Mouse (Mus musculus): Measurements from ENCODE around the gene Hoga1. TPM values are rescaled to one million over a fixed set of nuclear protein-coding genes. Genes with fewer than 3 reads are reported as not detected.

Gene Hoga1
- total RNA-seq (2014; rRNA removed) (3.3 and 3.6 TPM in 2 replicates), polyA plus RNA-seq (2015; fragmentation: Nextera tagmentation; extraction: Ambion mirVana) (2.8 and 3.5 TPM in 2 replicates)

DNA sequence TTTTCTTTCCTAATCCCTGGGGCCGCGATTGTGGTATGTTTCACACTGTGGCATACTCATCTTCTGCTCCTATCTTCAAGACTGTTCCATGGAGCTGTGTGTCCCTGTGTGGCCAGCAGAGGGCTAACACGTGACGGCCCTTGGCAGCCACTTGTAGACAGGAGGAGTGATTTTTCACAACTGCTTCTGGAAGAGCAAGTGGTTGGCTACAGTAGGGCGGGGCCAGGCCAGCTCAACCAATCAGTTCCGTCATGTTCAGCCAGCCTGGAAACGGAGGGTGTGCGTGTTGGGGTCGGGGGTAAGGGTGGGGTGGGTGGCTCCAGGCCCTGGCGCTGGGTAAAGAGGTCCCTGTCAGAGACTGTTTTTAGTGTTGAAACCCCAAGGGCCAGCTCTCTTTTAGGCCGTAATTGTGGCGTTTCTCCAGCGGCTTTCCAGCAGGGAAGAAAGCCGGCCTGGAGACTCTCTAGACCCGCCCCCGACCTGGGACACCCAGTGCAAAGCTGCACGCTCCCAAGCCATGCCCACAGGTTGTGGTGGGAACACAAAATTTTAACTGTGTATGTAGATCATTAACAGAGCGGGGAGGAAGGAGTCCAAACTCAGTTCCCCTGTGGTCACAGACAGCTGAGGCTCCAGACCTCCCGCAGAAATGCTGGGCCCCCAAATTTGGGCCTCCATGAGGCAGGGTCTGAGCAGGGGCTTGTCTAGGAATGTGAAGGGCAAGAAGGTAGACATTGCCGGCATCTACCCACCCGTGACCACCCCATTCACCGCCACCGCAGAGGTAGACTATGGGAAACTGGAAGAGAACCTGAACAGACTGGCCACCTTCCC, at the start of gene Hoga1:
Gene Hoga1, plus strand, starts transcription at position 342 of the 834 bp plus-strand sequence.
- no peaks in the 10 kb centered on the region for H3K36me3 ChIP-seq (ENCODE audit: insufficient read depth)
- peak; percentile 94 for ATAC-seq
- no peak within 1 kb of the TSS; the same call in 1 of the 2 replicates for H3K9ac ChIP-seq
- peak; percentile 77 for TF ChIP-seq CTCF (IDR thresholded peaks at IDR 0.05; ENCODE audit: low read depth)
- H3K4me3 ChIP-seq (ENCODE audit: low read depth, low read length): peak within 1 kb of the TSS; percentile 12; the same call in 1 of the 2 replicates
- H3K4me1 ChIP-seq (ENCODE audit: insufficient read depth): no peaks in the 10 kb centered on the region
- H3K27me3 ChIP-seq (ENCODE audit: insufficient read depth, low read length): no peaks in the 10 kb centered on the region
- H3K9me3 ChIP-seq (ENCODE audit: low read length): no peaks in the 10 kb centered on the region
- WGBS: 24% methylated on average over 23 of the region's 23 CpGs
- peak; percentile 64 for DNase-seq
- H3K27ac ChIP-seq (ENCODE audit: low read depth, low read length): no peak within 1 kb of the TSS
- peak within 1 kb of the TSS; percentile 41 for H3K4me2 ChIP-seq (ENCODE audit: low read depth)

- H3K4me2 ChIP-seq (ENCODE audit: low read depth): no peak overlapping the region
- no peaks in the 10 kb centered on the region for H3K27me3 ChIP-seq (ENCODE audit: insufficient read depth, low read length)
- WGBS: 93% methylated on average over 10 of the region's 10 CpGs
- H3K9ac ChIP-seq: no peak overlapping the region
- no peak overlapping the region for H3K27ac ChIP-seq (ENCODE audit: low read depth, low read length)
- H3K36me3 ChIP-seq (ENCODE audit: insufficient read depth): no peaks in the 10 kb centered on the region
- no peak for DNase-seq
- no peak for ATAC-seq
- no peak overlapping the region for H3K4me3 ChIP-seq (ENCODE audit: low read depth, low read length)
- H3K4me1 ChIP-seq (ENCODE audit: insufficient read depth): no peaks in the 10 kb centered on the region
- no peaks in the 10 kb centered on the region for H3K9me3 ChIP-seq (ENCODE audit: low read length)
- no peak for TF ChIP-seq CTCF (IDR thresholded peaks at IDR 0.05; ENCODE audit: low read depth)
Measured at GRCm38 (mm10) chr19:41997090-41997489, 48.3 kb upstream of the Hoga1 start.

GRCm38 (mm10) chr19:41998770-41999548, 46.5 kb upstream of the Hoga1 start:
- H3K27ac ChIP-seq (ENCODE audit: low read depth, low read length): no peak overlapping the region
- H3K4me1 ChIP-seq (ENCODE audit: insufficient read depth): no peaks in the 10 kb centered on the region
- ATAC-seq (no peak), DNase-seq (no peak)
- WGBS: 83% methylated on average over 9 of the region's 9 CpGs
- no peak overlapping the region for H3K4me2 ChIP-seq (ENCODE audit: low read depth)
- H3K4me3 ChIP-seq (ENCODE audit: low read depth, low read length): no peak overlapping the region
- no peak for TF ChIP-seq CTCF (IDR thresholded peaks at IDR 0.05; ENCODE audit: low read depth)
- no peaks in the 10 kb centered on the region for H3K9me3 ChIP-seq (ENCODE audit: low read length)
- H3K27me3 ChIP-seq (ENCODE audit: insufficient read depth, low read length): no peaks in the 10 kb centered on the region
- no peaks in the 10 kb centered on the region for H3K36me3 ChIP-seq (ENCODE audit: insufficient read depth)
- no peak overlapping the region for H3K9ac ChIP-seq

DNA sequence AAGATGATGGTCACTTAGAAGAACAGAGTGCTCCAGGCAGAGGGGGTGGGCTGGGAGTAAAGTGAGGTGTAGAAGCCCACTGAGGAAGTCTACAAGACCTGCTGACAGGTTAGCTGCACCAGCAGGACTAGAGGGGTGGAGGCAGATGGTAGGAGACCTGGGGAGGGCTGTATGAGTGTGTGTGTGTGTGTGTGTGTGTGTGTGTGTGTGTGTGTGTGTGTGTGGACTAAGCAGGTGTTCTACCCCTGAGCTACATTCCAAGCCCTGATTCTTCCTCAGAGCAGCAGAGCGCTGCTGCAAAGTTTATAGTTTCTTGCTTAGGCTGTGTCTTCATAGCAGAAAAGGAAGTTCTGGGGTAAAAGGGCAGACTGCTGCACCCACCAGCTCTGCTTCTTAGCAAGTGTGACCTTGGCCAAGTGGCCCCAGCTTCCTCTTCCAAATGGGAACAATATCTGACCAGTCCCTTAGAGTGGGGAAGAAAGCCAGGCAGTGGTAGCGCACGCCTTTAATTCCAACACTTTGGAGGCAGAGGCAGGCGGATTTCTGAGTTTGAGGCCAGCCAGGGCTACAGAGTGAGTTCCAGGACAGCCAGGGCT, 45.6 kb upstream of the Hoga1 start:
- Histone ChIP-seq H3K9me3 (ENCODE audit: low read length) (no peaks in the 10 kb centered on the region), H3K27me3 (ENCODE audit: insufficient read depth, low read length) (no peaks in the 10 kb centered on the region), H3K9ac (no peak overlapping the region), H3K4me1 (ENCODE audit: insufficient read depth) (no peaks in the 10 kb centered on the region), H3K36me3 (ENCODE audit: insufficient read depth) (no peaks in the 10 kb centered on the region), H3K4me3 (ENCODE audit: low read depth, low read length) (no peak overlapping the region), H3K4me2 (ENCODE audit: low read depth) (no peak overlapping the region), H3K27ac (ENCODE audit: low read depth, low read length) (no peak overlapping the region)
- DNase-seq (no peak), ATAC-seq (no peak)
- no peak for TF ChIP-seq CTCF (IDR thresholded peaks at IDR 0.05; ENCODE audit: low read depth)
- 92% methylated on average over 4 of the region's 4 CpGs for WGBS

- no peak for DNase-seq
- Histone ChIP-seq H3K9me3 (ENCODE audit: low read length) (no peaks in the 10 kb centered on the region), H3K4me3 (ENCODE audit: low read depth, low read length) (no peak overlapping the region), H3K9ac (no peak overlapping the region), H3K4me1 (ENCODE audit: insufficient read depth) (no peaks in the 10 kb centered on the region), H3K36me3 (ENCODE audit: insufficient read depth) (no peaks in the 10 kb centered on the region), H3K4me2 (ENCODE audit: low read depth) (no peak overlapping the region), H3K27me3 (ENCODE audit: insufficient read depth, low read length) (no peaks in the 10 kb centered on the region), H3K27ac (ENCODE audit: low read depth, low read length) (no peak overlapping the region)
- WGBS: 76% methylated on average over 4 of the region's 4 CpGs
- no peak for ATAC-seq
- TF ChIP-seq CTCF (IDR thresholded peaks at IDR 0.05; ENCODE audit: low read depth): no peak
Measured at GRCm38 (mm10) chr19:42000446-42000958, 44.9 kb upstream of the Hoga1 start.

GRCm38 (mm10) chr19:42001253-42001980, 44.0 kb upstream of the Hoga1 start:
- H3K9me3 ChIP-seq (ENCODE audit: low read length): no peaks in the 10 kb centered on the region
- no peaks in the 10 kb centered on the region for H3K36me3 ChIP-seq (ENCODE audit: insufficient read depth)
- 91% methylated on average over 12 of the region's 12 CpGs for WGBS
- H3K4me3 ChIP-seq (ENCODE audit: low read depth, low read length): no peak overlapping the region
- DNase-seq: no peak
- H3K4me1 ChIP-seq (ENCODE audit: insufficient read depth): no peaks in the 10 kb centered on the region
- H3K27me3 ChIP-seq (ENCODE audit: insufficient read depth, low read length): no peaks in the 10 kb centered on the region
- no peak overlapping the region for H3K4me2 ChIP-seq (ENCODE audit: low read depth)
- no peak overlapping the region for H3K27ac ChIP-seq (ENCODE audit: low read depth, low read length)
- no peak overlapping the region for H3K9ac ChIP-seq
- TF ChIP-seq CTCF (IDR thresholded peaks at IDR 0.05; ENCODE audit: low read depth): no peak
- ATAC-seq: no peak

All from forebrain, postnatal 0 days (tissue).